Mouse (Mus musculus) erythroid progenitor cell, adult 5-6 weeks (primary cell): ENCODE measurements around the gene Lgals12. TPM values are rescaled to one million over a fixed set of nuclear protein-coding genes. Genes with fewer than 3 reads are reported as not detected.

ENCODE experiments used
- ATAC-seq: replicated peaks from 2 replicates; pipeline ENCODE4 v1.8.0; 2016; ENCODE audit warnings: moderate number of reproducible peaks, mild to moderate bottlenecking, moderate TSS enrichment, inconsistent platforms; ENCODE audit not compliant: poor library complexity, low FRiP score, severe bottlenecking
- total RNA-seq, 2 experiments: library from RNA; stranded (forward) in 1 of 2; stranded (reverse) in 1 of 2; fragments of 150-400 nt in 1 of 2; fragments of 186-747, 209-891 nt in 1 of 2; gene quantifications; 2 replicates each; pipeline versions ENCODE4 v1.2.3 to v1.2.4; 2015 to 2017; ENCODE audit warnings: low replicate concordance in 2 of 2

The Lgals12 gene
- total RNA-seq, 2 experiments from 2014 or later = not detected

- peak; percentile 90 for ATAC-seq
Measured at GRCm38 (mm10) chr19:7551550-7552300, 55.3 kb downstream of the Lgals12 start.

- ATAC-seq = no peak
Measured at GRCm38 (mm10) chr19:7548924-7549323, 58.1 kb downstream of the Lgals12 start.

Other genes with a start within 250 kb of the Lgals12 start
- 4.2 TPM in 1 of 2 replicates, not detected in the other for gene Spindoc, start 224.2 kb downstream of the Lgals12 start, total RNA-seq (2015; ENCODE audit: low replicate concordance)
- 0.15 and 2.2 TPM in 2 replicates for gene Spindoc, start 224.2 kb downstream of the Lgals12 start, total RNA-seq (2017; ENCODE audit: low replicate concordance)
- 1.1 TPM in 1 of 2 replicates, not detected in the other for gene 2700081O15Rik, start 189.6 kb downstream of the Lgals12 start, total RNA-seq (2015; ENCODE audit: low replicate concordance)
- 0.39 TPM in 1 of 2 replicates, not detected in the other for gene 2700081O15Rik, start 189.6 kb downstream of the Lgals12 start, total RNA-seq (2017; ENCODE audit: low replicate concordance)
- 110 and 116 TPM in 2 replicates for gene Rtn3, start 123.9 kb downstream of the Lgals12 start, total RNA-seq (2015; ENCODE audit: low replicate concordance)
- gene Rtn3, start 123.9 kb downstream of the Lgals12 start, total RNA-seq (2017; ENCODE audit: low replicate concordance) = 55.3 and 60.5 TPM in 2 replicates
- 36.8 and 46.9 TPM in 2 replicates for gene Atl3, start 113.2 kb downstream of the Lgals12 start, total RNA-seq (2015; ENCODE audit: low replicate concordance)
- 49.4 and 53.0 TPM in 2 replicates for gene Atl3, start 113.2 kb downstream of the Lgals12 start, total RNA-seq (2017; ENCODE audit: low replicate concordance)
- 46.5 and 56.6 TPM in 2 replicates for gene Pla2g16, start 49.7 kb downstream of the Lgals12 start, total RNA-seq (2015; ENCODE audit: low replicate concordance)
- 45.8 and 73.4 TPM in 2 replicates for gene Pla2g16, start 49.7 kb downstream of the Lgals12 start, total RNA-seq (2017; ENCODE audit: low replicate concordance)
- not detected in 2 replicates for gene Hrasls5, start 5.3 kb upstream of the Lgals12 start, total RNA-seq (2015; ENCODE audit: low replicate concordance)
- not detected in 2 replicates for gene Hrasls5, start 5.3 kb upstream of the Lgals12 start, total RNA-seq (2017; ENCODE audit: low replicate concordance)
- not detected in 2 replicates for gene Slc22a19, start 104.1 kb upstream of the Lgals12 start, total RNA-seq (2015; ENCODE audit: low replicate concordance)
- not detected in 2 replicates for gene Slc22a19, start 104.1 kb upstream of the Lgals12 start, total RNA-seq (2017; ENCODE audit: low replicate concordance)
- not detected in 2 replicates for gene Slc22a26, start 195.5 kb upstream of the Lgals12 start, total RNA-seq (2015; ENCODE audit: low replicate concordance)
- gene Slc22a26, start 195.5 kb upstream of the Lgals12 start, total RNA-seq (2017; ENCODE audit: low replicate concordance) = not detected in 2 replicates